Mouse (Mus musculus): ENCODE measurements around the gene Ckb. TPM values are rescaled to one million over a fixed set of nuclear protein-coding genes. Genes with fewer than 3 reads are reported as not detected.

The Ckb gene
- polyA plus RNA-seq, 1 experiment from 2014 or later, result 1,552 TPM

GRCm38 (mm10) chr12:111675797-111676580 lies 3.9 kb upstream of the Ckb start:
- ATAC-seq, result no peak
- H3K27ac ChIP-seq (ENCODE audit: low read depth, low read length), result no peak overlapping the region
- no peak overlapping the region for H3K4me3 ChIP-seq (ENCODE audit: low read depth, low read length)
- no peak for DNase-seq (ENCODE audit: low spot score)
- WGBS, result 88% methylated on average over 6 of the region's 6 CpGs
- no peak overlapping the region for H3K9ac ChIP-seq (ENCODE audit: low read length)
- no peaks in the 10 kb centered on the region for H3K9me3 ChIP-seq (replicated peaks; ENCODE audit: control insufficient read depth, low read length)
- H3K4me2 ChIP-seq (ENCODE audit: low read length), result no peak overlapping the region
- H3K4me1 ChIP-seq (ENCODE audit: control insufficient read depth, insufficient read depth, low read length), result peaks cover 20% of the 10 kb centered on the region
- 0 out of 2 replicates have a peak, but pooled peaks cover 6% of the 10 kb centered on the region for H3K36me3 ChIP-seq (ENCODE audit: control insufficient read depth, insufficient read depth, low read length)
- no peaks in the 10 kb centered on the region for H3K27me3 ChIP-seq (replicated peaks; ENCODE audit: control insufficient read depth, insufficient read depth, low read length)

- WGBS, result 65% methylated on average over 2 of the region's 2 CpGs
Measured at GRCm38 (mm10) chr12:111674850-111675486, 2.8 kb upstream of the Ckb start.

GRCm38 (mm10) chr12:111672581-111672980 lies 443 bp upstream of the Ckb start:
- Histone ChIP-seq H3K27me3 (replicated peaks; ENCODE audit: control insufficient read depth, insufficient read depth, low read length) (no peaks in the 10 kb centered on the region), H3K9me3 (replicated peaks; ENCODE audit: control insufficient read depth, low read length) (no peaks in the 10 kb centered on the region), H3K9ac (ENCODE audit: low read length) (peak overlapping the region; percentile 95), H3K4me1 (ENCODE audit: control insufficient read depth, insufficient read depth, low read length) (peaks cover 31% of the 10 kb centered on the region), H3K27ac (ENCODE audit: low read depth, low read length) (peak overlapping the region; percentile 87), H3K36me3 (ENCODE audit: control insufficient read depth, insufficient read depth, low read length) (peaks cover 29% of the 10 kb centered on the region), H3K4me2 (ENCODE audit: low read length) (peak overlapping the region; percentile 95), H3K4me3 (ENCODE audit: low read depth, low read length) (peak overlapping the region; percentile 93)
- ATAC-seq, result 0 out of 2 replicates have a peak, but pooled peaks have one; percentile 0
- no peak for DNase-seq (ENCODE audit: low spot score)
- 11% methylated on average over 12 of the region's 12 CpGs for WGBS

More at GRCm38 (mm10) chr12:111674850-111675486, 2.8 kb upstream of the Ckb start:
- H3K9ac ChIP-seq (ENCODE audit: low read length), result no peak overlapping the region
- no peaks in the 10 kb centered on the region for H3K9me3 ChIP-seq (replicated peaks; ENCODE audit: control insufficient read depth, low read length)
- peaks cover 12% of the 10 kb centered on the region for H3K36me3 ChIP-seq (ENCODE audit: control insufficient read depth, insufficient read depth, low read length)
- no peak overlapping the region for H3K4me3 ChIP-seq (ENCODE audit: low read depth, low read length)
- no peaks in the 10 kb centered on the region for H3K27me3 ChIP-seq (replicated peaks; ENCODE audit: control insufficient read depth, insufficient read depth, low read length)
- DNase-seq (ENCODE audit: low spot score) (no peak), ATAC-seq (no peak)
- peaks cover 26% of the 10 kb centered on the region for H3K4me1 ChIP-seq (ENCODE audit: control insufficient read depth, insufficient read depth, low read length)
- H3K27ac ChIP-seq (ENCODE audit: low read depth, low read length), result no peak overlapping the region
- no peak overlapping the region for H3K4me2 ChIP-seq (ENCODE audit: low read length)

GRCm38 (mm10) chr12:111671431-111671902 lies 671 bp downstream of the Ckb start:
- Histone ChIP-seq H3K27me3 (replicated peaks; ENCODE audit: control insufficient read depth, insufficient read depth, low read length) (no peaks in the 10 kb centered on the region), H3K4me2 (ENCODE audit: low read length) (peak overlapping the region; percentile 95), H3K4me1 (ENCODE audit: control insufficient read depth, insufficient read depth, low read length) (peaks cover 26% of the 10 kb centered on the region), H3K36me3 (ENCODE audit: control insufficient read depth, insufficient read depth, low read length) (peaks cover 35% of the 10 kb centered on the region), H3K27ac (ENCODE audit: low read depth, low read length) (peak overlapping the region; percentile 87), H3K9ac (ENCODE audit: low read length) (peak overlapping the region; percentile 95), H3K4me3 (ENCODE audit: low read depth, low read length) (peak overlapping the region; percentile 93), H3K9me3 (replicated peaks; ENCODE audit: control insufficient read depth, low read length) (no peaks in the 10 kb centered on the region)
- WGBS, result 0% methylated on average over 34 of the region's 34 CpGs
- peak; percentile 72 for ATAC-seq
- peak; percentile 81 for DNase-seq (ENCODE audit: low spot score)

- Histone ChIP-seq H3K36me3 (ENCODE audit: control insufficient read depth, insufficient read depth, low read length) (peaks cover 35% of the 10 kb centered on the region), H3K4me2 (ENCODE audit: low read length) (peak overlapping the region; percentile 95), H3K27ac (ENCODE audit: low read depth, low read length) (peak overlapping the region; percentile 87), H3K27me3 (replicated peaks; ENCODE audit: control insufficient read depth, insufficient read depth, low read length) (no peaks in the 10 kb centered on the region), H3K9me3 (replicated peaks; ENCODE audit: control insufficient read depth, low read length) (no peaks in the 10 kb centered on the region), H3K4me3 (ENCODE audit: low read depth, low read length) (peak overlapping the region; percentile 93), H3K4me1 (ENCODE audit: control insufficient read depth, insufficient read depth, low read length) (peaks cover 26% of the 10 kb centered on the region), H3K9ac (ENCODE audit: low read length) (peak overlapping the region; percentile 95)
- 0% methylated on average over 26 of the region's 35 CpGs for WGBS
- DNase-seq (ENCODE audit: low spot score), result peak; percentile 36
- peak; percentile 1; the same call in 1 of the 2 replicates for ATAC-seq
Measured at GRCm38 (mm10) chr12:111670976-111671375, 1.2 kb downstream of the Ckb start.

- H3K9me3 ChIP-seq (replicated peaks; ENCODE audit: control insufficient read depth, low read length), result no peaks in the 10 kb centered on the region
- H3K27me3 ChIP-seq (replicated peaks; ENCODE audit: control insufficient read depth, insufficient read depth, low read length), result no peaks in the 10 kb centered on the region
- H3K4me1 ChIP-seq (ENCODE audit: control insufficient read depth, insufficient read depth, low read length), result peaks cover 26% of the 10 kb centered on the region
- H3K4me3 ChIP-seq (ENCODE audit: low read depth, low read length), result peak overlapping the region; percentile 93
- peak overlapping the region; percentile 95 for H3K9ac ChIP-seq (ENCODE audit: low read length)
- DNase-seq (ENCODE audit: low spot score), result no peak
- H3K36me3 ChIP-seq (ENCODE audit: control insufficient read depth, insufficient read depth, low read length), result peaks cover 35% of the 10 kb centered on the region
- peak overlapping the region; percentile 87; the same call in 1 of the 2 replicates for H3K27ac ChIP-seq (ENCODE audit: low read depth, low read length)
- WGBS, result 2% methylated on average over 24 of the region's 29 CpGs
- no peak for ATAC-seq
- H3K4me2 ChIP-seq (ENCODE audit: low read length), result peak overlapping the region; percentile 95
Measured at GRCm38 (mm10) chr12:111670371-111670971, 1.7 kb downstream of the Ckb start.

- WGBS, result 39% methylated on average over 8 of the region's 8 CpGs
- Histone ChIP-seq H3K4me3 (ENCODE audit: low read depth, low read length) (peak overlapping the region; percentile 93), H3K9ac (ENCODE audit: low read length) (peak overlapping the region; percentile 95), H3K4me2 (ENCODE audit: low read length) (peak overlapping the region; percentile 95), H3K27me3 (replicated peaks; ENCODE audit: control insufficient read depth, insufficient read depth, low read length) (no peaks in the 10 kb centered on the region), H3K27ac (ENCODE audit: low read depth, low read length) (0 out of 2 replicates have a peak overlapping the region, but pooled peaks have one; percentile 87), H3K4me1 (ENCODE audit: control insufficient read depth, insufficient read depth, low read length) (peaks cover 26% of the 10 kb centered on the region), H3K36me3 (ENCODE audit: control insufficient read depth, insufficient read depth, low read length) (peaks cover 38% of the 10 kb centered on the region), H3K9me3 (replicated peaks; ENCODE audit: control insufficient read depth, low read length) (no peaks in the 10 kb centered on the region)
- DNase-seq (ENCODE audit: low spot score) (no peak), ATAC-seq (no peak)
Measured at GRCm38 (mm10) chr12:111669961-111670360, 2.2 kb downstream of the Ckb start.

GRCm38 (mm10) chr12:111669000-111669788 lies 2.9 kb downstream of the Ckb start:
- Histone ChIP-seq H3K4me3 (ENCODE audit: low read depth, low read length) (peak overlapping the region; percentile 93), H3K27ac (ENCODE audit: low read depth, low read length) (peak overlapping the region; percentile 78), H3K4me2 (ENCODE audit: low read length) (peak overlapping the region; percentile 95), H3K36me3 (ENCODE audit: control insufficient read depth, insufficient read depth, low read length) (peaks cover 39% of the 10 kb centered on the region), H3K9ac (ENCODE audit: low read length) (peak overlapping the region; percentile 95), H3K9me3 (replicated peaks; ENCODE audit: control insufficient read depth, low read length) (no peaks in the 10 kb centered on the region), H3K4me1 (ENCODE audit: control insufficient read depth, insufficient read depth, low read length) (peaks cover 26% of the 10 kb centered on the region), H3K27me3 (replicated peaks; ENCODE audit: control insufficient read depth, insufficient read depth, low read length) (no peaks in the 10 kb centered on the region)
- DNase-seq (ENCODE audit: low spot score) (no peak), ATAC-seq (no peak)
- WGBS, result 59% methylated on average over 23 of the region's 23 CpGs
